Mouse (Mus musculus): Measurements from ENCODE around the gene Dock9. TPM values are rescaled to one million over a fixed set of nuclear protein-coding genes. Genes with fewer than 3 reads are reported as not detected.

The Dock9 gene
- polyA plus RNA-seq, 1 experiment from 2014 or later = 6.0 TPM

DNA sequence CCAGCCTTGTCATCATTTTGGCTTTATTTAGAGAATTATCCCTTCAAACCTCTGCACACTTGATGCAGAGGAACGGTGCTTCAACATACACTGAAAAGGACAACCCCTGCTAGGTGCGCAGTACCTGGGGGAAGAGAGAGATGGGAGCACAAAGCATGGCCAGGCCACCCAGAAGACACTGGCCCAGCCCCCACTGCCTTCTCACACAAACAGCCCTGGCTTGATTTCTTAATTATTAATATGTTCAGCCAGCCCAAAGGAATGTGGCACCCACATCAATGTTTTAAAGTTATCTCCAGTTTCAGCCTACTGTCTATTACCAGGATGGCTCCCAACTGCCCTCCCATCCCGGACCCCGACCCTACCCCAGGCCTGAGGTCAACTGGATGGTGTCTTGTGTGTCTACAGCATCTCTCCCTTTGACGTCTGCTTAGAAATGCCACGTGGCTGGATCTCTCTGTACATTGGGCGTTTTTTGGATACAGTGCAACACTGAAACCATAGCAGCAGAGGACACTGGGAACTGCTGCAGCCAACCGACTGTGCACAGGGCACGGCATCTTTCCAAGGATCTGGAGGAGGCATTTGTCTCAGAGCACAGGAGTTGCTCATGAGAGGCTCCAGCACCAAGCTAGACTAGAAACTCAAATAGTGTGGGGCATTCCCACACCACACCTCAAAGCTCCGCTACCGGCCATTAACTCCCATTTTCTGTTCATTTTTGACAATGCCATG, 120.9 kb downstream of the Dock9 start:
- Histone ChIP-seq H3K27ac (ENCODE audit: low read depth, low read length) (no peak overlapping the region), H3K9ac (ENCODE audit: low read depth, low read length) (no peak overlapping the region), H3K4me1 (replicated peaks; ENCODE audit: control insufficient read depth, insufficient read depth, low read length) (no peaks in the 10 kb centered on the region), H3K9me3 (ENCODE audit: control insufficient read depth, low read length) (no peaks in the 10 kb centered on the region), H3K4me3 (ENCODE audit: low read depth, low read length) (no peak overlapping the region), H3K4me2 (replicated peaks; ENCODE audit: low read depth, low read length) (no peak overlapping the region), H3K36me3 (ENCODE audit: control insufficient read depth, insufficient read depth, low read length) (no peaks in the 10 kb centered on the region), H3K27me3 (ENCODE audit: control insufficient read depth, insufficient read depth, low read length) (no peaks in the 10 kb centered on the region)
- no peak for DNase-seq (ENCODE audit: low spot score)
- ATAC-seq (ENCODE audit: low FRiP score) = no peak
- 91% methylated on average over 11 of the region's 11 CpGs for WGBS

DNA sequence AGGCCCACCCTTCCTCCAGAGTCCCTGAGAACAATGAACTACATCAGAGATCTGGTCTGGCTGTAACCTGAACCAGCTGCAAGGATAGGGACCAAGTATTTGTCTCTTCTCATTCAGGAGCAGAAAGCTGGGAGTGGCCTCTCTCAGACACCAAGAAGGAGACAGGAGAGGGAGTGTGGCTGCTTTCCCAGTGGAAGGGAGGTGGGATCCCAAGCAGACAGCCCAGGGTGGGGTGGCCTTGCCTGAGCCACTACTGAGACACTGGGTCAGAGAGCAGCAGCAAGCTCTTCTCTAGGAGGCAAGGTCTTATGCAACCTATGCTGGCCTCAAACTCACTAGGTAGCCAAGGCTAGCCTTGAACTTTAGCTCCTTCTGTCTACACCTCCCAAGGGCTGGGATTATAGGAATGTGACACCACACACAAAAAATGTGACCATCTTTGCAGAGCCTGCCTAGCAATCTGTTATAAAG, 121.5 kb downstream of the Dock9 start:
- Histone ChIP-seq H3K4me2 (replicated peaks; ENCODE audit: low read depth, low read length) (no peak overlapping the region), H3K27ac (ENCODE audit: low read depth, low read length) (no peak overlapping the region), H3K36me3 (ENCODE audit: control insufficient read depth, insufficient read depth, low read length) (no peaks in the 10 kb centered on the region), H3K9ac (ENCODE audit: low read depth, low read length) (no peak overlapping the region), H3K9me3 (ENCODE audit: control insufficient read depth, low read length) (no peaks in the 10 kb centered on the region), H3K27me3 (ENCODE audit: control insufficient read depth, insufficient read depth, low read length) (no peaks in the 10 kb centered on the region), H3K4me3 (ENCODE audit: low read depth, low read length) (no peak overlapping the region), H3K4me1 (replicated peaks; ENCODE audit: control insufficient read depth, insufficient read depth, low read length) (no peaks in the 10 kb centered on the region)
- ATAC-seq (ENCODE audit: low FRiP score) (no peak), DNase-seq (ENCODE audit: low spot score) (no peak)

DNA sequence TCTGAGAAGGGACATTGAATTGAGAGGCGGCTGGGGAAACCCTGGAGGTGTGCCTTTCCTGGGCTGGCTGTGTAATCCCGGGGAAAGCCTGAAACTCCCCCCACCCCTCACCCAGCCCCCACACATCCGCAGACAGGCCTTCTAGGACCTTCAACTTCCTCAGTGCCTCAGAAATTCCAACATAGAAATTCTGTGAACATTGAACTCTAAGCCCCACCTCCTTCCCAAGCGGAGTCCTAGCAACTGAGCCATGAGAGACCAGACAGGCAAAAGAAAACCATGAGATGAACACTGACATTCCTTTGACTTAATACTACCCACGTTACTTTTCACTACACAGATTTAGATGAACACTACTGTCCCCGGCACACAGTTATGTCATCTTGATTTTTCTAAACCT, 122.1 kb downstream of the Dock9 start:
- peak; percentile 9 for DNase-seq (ENCODE audit: low spot score)

GRCm38 (mm10) chr14:121675146-121675545, 122.5 kb downstream of the Dock9 start:
- H3K9ac ChIP-seq (ENCODE audit: low read depth, low read length) = no peak overlapping the region
- DNase-seq (ENCODE audit: low spot score) (no peak), ATAC-seq (ENCODE audit: low FRiP score) (no peak)
- no peaks in the 10 kb centered on the region for H3K27me3 ChIP-seq (ENCODE audit: control insufficient read depth, insufficient read depth, low read length)
- H3K4me3 ChIP-seq (ENCODE audit: low read depth, low read length) = no peak overlapping the region
- WGBS = 69% methylated on average over 3 of the region's 3 CpGs
- no peaks in the 10 kb centered on the region for H3K4me1 ChIP-seq (replicated peaks; ENCODE audit: control insufficient read depth, insufficient read depth, low read length)
- no peak overlapping the region for H3K4me2 ChIP-seq (replicated peaks; ENCODE audit: low read depth, low read length)
- H3K36me3 ChIP-seq (ENCODE audit: control insufficient read depth, insufficient read depth, low read length) = no peaks in the 10 kb centered on the region
- H3K27ac ChIP-seq (ENCODE audit: low read depth, low read length) = no peak overlapping the region
- no peaks in the 10 kb centered on the region for H3K9me3 ChIP-seq (ENCODE audit: control insufficient read depth, low read length)

More for the DNA sequence above, 122.1 kb downstream of the Dock9 start:
- no peak overlapping the region for H3K27ac ChIP-seq (ENCODE audit: low read depth, low read length)
- no peaks in the 10 kb centered on the region for H3K4me1 ChIP-seq (replicated peaks; ENCODE audit: control insufficient read depth, insufficient read depth, low read length)
- no peaks in the 10 kb centered on the region for H3K36me3 ChIP-seq (ENCODE audit: control insufficient read depth, insufficient read depth, low read length)
- H3K4me2 ChIP-seq (replicated peaks; ENCODE audit: low read depth, low read length) = no peak overlapping the region
- WGBS = 27% methylated on average over 6 of the region's 6 CpGs
- H3K27me3 ChIP-seq (ENCODE audit: control insufficient read depth, insufficient read depth, low read length) = no peaks in the 10 kb centered on the region
- no peak overlapping the region for H3K9ac ChIP-seq (ENCODE audit: low read depth, low read length)
- H3K4me3 ChIP-seq (ENCODE audit: low read depth, low read length) = no peak overlapping the region
- no peak for ATAC-seq (ENCODE audit: low FRiP score)
- H3K9me3 ChIP-seq (ENCODE audit: control insufficient read depth, low read length) = no peaks in the 10 kb centered on the region

DNA sequence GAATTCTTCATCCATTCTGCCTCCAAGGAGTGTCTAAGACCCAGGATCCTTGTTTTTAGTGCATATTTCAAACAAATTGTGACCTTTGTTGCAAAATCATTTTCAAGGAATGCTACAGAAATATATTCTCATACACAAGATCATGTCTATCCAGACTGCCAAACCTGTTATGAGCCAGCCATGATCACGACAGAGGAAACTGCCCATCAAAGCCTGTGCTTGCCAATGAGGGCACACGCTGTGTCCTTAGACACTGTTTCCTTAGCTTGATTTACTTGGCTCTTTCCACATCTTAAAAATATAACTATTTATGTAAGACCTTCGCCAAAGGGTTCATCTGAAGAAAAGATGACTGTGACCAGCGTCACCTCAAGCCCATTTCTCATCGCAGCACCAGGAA, 127.6 kb downstream of the Dock9 start:
- H3K4me2 ChIP-seq (replicated peaks; ENCODE audit: low read depth, low read length) = no peak overlapping the region
- H3K27me3 ChIP-seq (ENCODE audit: control insufficient read depth, insufficient read depth, low read length) = no peaks in the 10 kb centered on the region
- H3K36me3 ChIP-seq (ENCODE audit: control insufficient read depth, insufficient read depth, low read length) = no peaks in the 10 kb centered on the region
- H3K27ac ChIP-seq (ENCODE audit: low read depth, low read length) = no peak overlapping the region
- DNase-seq (ENCODE audit: low spot score) (no peak), ATAC-seq (ENCODE audit: low FRiP score) (no peak)
- H3K9ac ChIP-seq (ENCODE audit: low read depth, low read length) = no peak overlapping the region
- H3K9me3 ChIP-seq (ENCODE audit: control insufficient read depth, low read length) = no peaks in the 10 kb centered on the region
- H3K4me1 ChIP-seq (replicated peaks; ENCODE audit: control insufficient read depth, insufficient read depth, low read length) = no peaks in the 10 kb centered on the region
- no peak overlapping the region for H3K4me3 ChIP-seq (ENCODE audit: low read depth, low read length)
- WGBS = 94% methylated on average over 5 of the region's 5 CpGs

- Histone ChIP-seq H3K4me3 (ENCODE audit: low read depth, low read length) (no peak overlapping the region), H3K36me3 (ENCODE audit: control insufficient read depth, insufficient read depth, low read length) (no peaks in the 10 kb centered on the region), H3K27me3 (ENCODE audit: control insufficient read depth, insufficient read depth, low read length) (no peaks in the 10 kb centered on the region), H3K9me3 (ENCODE audit: control insufficient read depth, low read length) (no peaks in the 10 kb centered on the region), H3K4me1 (replicated peaks; ENCODE audit: control insufficient read depth, insufficient read depth, low read length) (no peaks in the 10 kb centered on the region), H3K4me2 (replicated peaks; ENCODE audit: low read depth, low read length) (no peak overlapping the region), H3K27ac (ENCODE audit: low read depth, low read length) (no peak overlapping the region), H3K9ac (ENCODE audit: low read depth, low read length) (no peak overlapping the region)
- DNase-seq (ENCODE audit: low spot score) (no peak), ATAC-seq (ENCODE audit: low FRiP score) (no peak)
- WGBS = 83% methylated on average over 3 of the region's 3 CpGs
These were observed 130.9 kb downstream of the Dock9 start for GRCm38 (mm10) chr14:121666641-121667274.

GRCm38 (mm10) chr14:121665693-121666273, 131.9 kb downstream of the Dock9 start:
- Histone ChIP-seq H3K4me3 (ENCODE audit: low read depth, low read length) (no peak overlapping the region), H3K36me3 (ENCODE audit: control insufficient read depth, insufficient read depth, low read length) (no peaks in the 10 kb centered on the region), H3K4me2 (replicated peaks; ENCODE audit: low read depth, low read length) (no peak overlapping the region), H3K27ac (ENCODE audit: low read depth, low read length) (no peak overlapping the region), H3K4me1 (replicated peaks; ENCODE audit: control insufficient read depth, insufficient read depth, low read length) (no peaks in the 10 kb centered on the region), H3K9me3 (ENCODE audit: control insufficient read depth, low read length) (no peaks in the 10 kb centered on the region), H3K27me3 (ENCODE audit: control insufficient read depth, insufficient read depth, low read length) (no peaks in the 10 kb centered on the region), H3K9ac (ENCODE audit: low read depth, low read length) (no peak overlapping the region)
- DNase-seq (ENCODE audit: low spot score) (no peak), ATAC-seq (ENCODE audit: low FRiP score) (no peak)
- 97% methylated on average over 9 of the region's 9 CpGs for WGBS

GRCm38 (mm10) chr14:121663913-121664312, 133.7 kb downstream of the Dock9 start:
- H3K4me3 ChIP-seq (ENCODE audit: low read depth, low read length) = no peak overlapping the region
- ATAC-seq (ENCODE audit: low FRiP score) = no peak
- H3K27ac ChIP-seq (ENCODE audit: low read depth, low read length) = no peak overlapping the region

DNA sequence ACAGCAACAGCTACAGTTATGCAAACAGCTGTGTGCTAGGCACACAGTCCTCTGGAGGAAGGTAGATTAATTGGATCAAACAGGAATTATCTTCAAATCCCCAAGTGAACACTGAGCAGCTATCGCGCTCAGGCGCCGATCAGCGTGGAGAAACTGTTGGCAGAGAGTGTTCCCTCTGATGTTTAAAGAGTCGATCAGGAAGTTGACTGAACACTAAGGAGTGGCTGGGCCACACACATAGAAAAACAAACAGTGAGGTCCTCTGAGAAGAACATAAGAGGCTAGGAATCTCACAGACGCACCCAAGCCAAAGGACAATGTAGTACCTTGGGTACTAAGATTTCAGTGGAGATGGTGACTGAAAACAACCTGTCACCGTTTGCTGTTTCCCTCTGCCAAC, 136.7 kb downstream of the Dock9 start:
- Histone ChIP-seq H3K4me2 (replicated peaks; ENCODE audit: low read depth, low read length) (no peak overlapping the region), H3K36me3 (ENCODE audit: control insufficient read depth, insufficient read depth, low read length) (no peaks in the 10 kb centered on the region), H3K9me3 (ENCODE audit: control insufficient read depth, low read length) (no peaks in the 10 kb centered on the region), H3K4me3 (ENCODE audit: low read depth, low read length) (no peak overlapping the region), H3K9ac (ENCODE audit: low read depth, low read length) (no peak overlapping the region), H3K27ac (ENCODE audit: low read depth, low read length) (no peak overlapping the region), H3K4me1 (replicated peaks; ENCODE audit: control insufficient read depth, insufficient read depth, low read length) (no peaks in the 10 kb centered on the region), H3K27me3 (ENCODE audit: control insufficient read depth, insufficient read depth, low read length) (no peaks in the 10 kb centered on the region)
- DNase-seq (ENCODE audit: low spot score) = no peak
- ATAC-seq (ENCODE audit: low FRiP score) = no peak
- WGBS = 60% methylated on average over 8 of the region's 8 CpGs

More at GRCm38 (mm10) chr14:121663913-121664312, 133.7 kb downstream of the Dock9 start:
- Histone ChIP-seq H3K9me3 (ENCODE audit: control insufficient read depth, low read length) (no peaks in the 10 kb centered on the region), H3K4me2 (replicated peaks; ENCODE audit: low read depth, low read length) (no peak overlapping the region), H3K9ac (ENCODE audit: low read depth, low read length) (no peak overlapping the region), H3K4me1 (replicated peaks; ENCODE audit: control insufficient read depth, insufficient read depth, low read length) (no peaks in the 10 kb centered on the region), H3K27me3 (ENCODE audit: control insufficient read depth, insufficient read depth, low read length) (no peaks in the 10 kb centered on the region), H3K36me3 (ENCODE audit: control insufficient read depth, insufficient read depth, low read length) (no peaks in the 10 kb centered on the region)
- 89% methylated on average over 1 of the region's 1 CpGs for WGBS
- DNase-seq (ENCODE audit: low spot score) = no peak
